Mouse (Mus musculus): Measurements from ENCODE around the gene Polr3b. TPM values are rescaled to one million over a fixed set of nuclear protein-coding genes. Genes with fewer than 3 reads are reported as not detected.

Gene Polr3b
- 10.4 TPM for polyA plus RNA-seq (2014; fragmentation: Illumina TruSeq; extraction: RNeasy Lipid Tissue Mini Kit (QIAGEN cat#74804); ENCODE audit: low read depth, low replicate concordance)

DNA sequence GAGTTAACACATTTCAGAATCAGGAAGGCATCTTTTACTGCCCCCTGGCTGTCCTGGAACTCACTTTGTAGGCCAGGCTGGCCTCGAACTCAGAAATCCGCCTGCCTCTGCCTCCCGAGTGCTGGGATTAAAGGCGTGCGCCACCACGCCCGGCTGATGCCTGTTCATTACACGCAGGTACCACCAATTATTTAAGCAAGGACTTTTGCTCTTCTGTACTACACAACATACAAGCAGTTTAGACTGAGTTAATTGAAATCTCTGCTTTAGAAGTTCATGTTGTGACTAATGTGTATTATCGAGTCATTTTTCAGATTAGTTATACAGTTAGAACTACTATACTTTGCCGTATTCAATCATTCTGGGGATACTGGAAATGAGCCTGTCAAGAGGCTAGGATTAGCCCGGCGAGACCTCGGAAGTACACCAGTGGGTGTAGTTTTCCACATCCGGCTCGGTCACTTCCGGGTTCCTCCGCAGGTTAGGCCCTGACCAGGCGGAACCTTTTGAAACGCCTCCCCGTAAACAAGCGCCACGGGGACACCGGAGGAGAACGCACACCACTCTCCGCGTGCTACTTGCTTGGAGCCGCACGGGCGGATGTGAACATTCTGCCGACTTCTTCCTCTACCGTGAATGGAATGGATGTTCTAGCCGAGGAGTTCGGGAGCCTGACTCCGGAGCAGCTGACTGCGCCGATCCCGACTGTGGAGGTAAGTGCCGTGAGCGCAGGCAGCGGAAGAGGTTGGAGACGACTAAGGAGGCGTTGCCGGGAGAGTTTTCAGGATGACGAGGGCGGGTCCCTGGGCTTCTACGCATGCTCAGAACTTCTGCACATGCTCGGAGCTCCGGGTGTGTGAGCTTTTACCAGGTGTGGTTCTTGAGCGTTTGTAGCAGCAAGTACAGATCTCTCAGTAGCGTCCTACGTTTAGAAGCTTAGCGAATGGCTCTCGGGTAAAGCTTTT lies at the start of gene Polr3b:
TSS of gene Polr3b (plus strand) at position 467 of the 965 bp plus-strand sequence.

GRCm38 (mm10) chr10:84576395-84577070 lies 45.6 kb upstream of the Polr3b start, which contains the start of gene Tcp11l2:
Tcp11l2 (plus strand) TSS chr10:84576626.

DNA sequence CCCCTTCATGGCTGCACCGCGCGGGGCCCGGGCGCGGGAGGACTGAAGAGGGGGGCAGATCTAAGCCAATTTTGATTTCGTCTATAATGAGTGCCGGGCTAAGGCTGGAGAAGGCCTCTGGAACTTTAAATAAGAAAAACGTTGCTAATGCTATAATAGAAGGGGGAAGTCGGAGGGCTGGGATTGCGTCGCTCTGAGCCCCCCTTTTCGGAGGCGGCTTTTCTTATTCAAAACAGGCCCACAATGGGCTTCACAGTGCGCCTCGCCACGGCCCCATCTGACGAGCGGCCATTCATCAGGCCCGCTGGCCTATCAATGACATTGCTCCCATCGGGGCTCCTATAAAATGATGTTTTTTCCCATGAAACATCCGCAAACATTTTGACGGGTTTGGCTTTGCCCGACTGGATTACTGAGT lies 133.7 kb downstream of the Polr3b start, which contains the start of gene Rfx4:
TSS of gene Rfx4 (plus strand) at position 277 of the 418 bp plus-strand sequence.

Other genes with a start within 250 kb of the Polr3b start
- 0.45 TPM for gene Nuak1, start 181.7 kb upstream of the Polr3b start, polyA plus RNA-seq (2014; fragmentation: Illumina TruSeq; extraction: RNeasy Lipid Tissue Mini Kit (QIAGEN cat#74804); ENCODE audit: low read depth, low replicate concordance)
- 55.3 TPM for gene Ckap4, start 88.2 kb upstream of the Polr3b start, polyA plus RNA-seq (2014; fragmentation: Illumina TruSeq; extraction: RNeasy Lipid Tissue Mini Kit (QIAGEN cat#74804); ENCODE audit: low read depth, low replicate concordance)
- gene Tcp11l2, start 45.7 kb upstream of the Polr3b start, polyA plus RNA-seq (2014; fragmentation: Illumina TruSeq; extraction: RNeasy Lipid Tissue Mini Kit (QIAGEN cat#74804); ENCODE audit: low read depth, low replicate concordance), result 18.3 TPM
- 132 TPM for gene Rfx4, start 133.8 kb downstream of the Polr3b start, polyA plus RNA-seq (2014; fragmentation: Illumina TruSeq; extraction: RNeasy Lipid Tissue Mini Kit (QIAGEN cat#74804); ENCODE audit: low read depth, low replicate concordance)

Measured in testis, adult 10 weeks (tissue).